Mouse (Mus musculus) CH12.LX (cell line): Measurements from ENCODE around the gene Hsd11b2. TPM values are rescaled to one million over a fixed set of nuclear protein-coding genes. Genes with fewer than 3 reads are reported as not detected.

ENCODE experiments used
- DNase-seq: peaks from one replicate; pipeline ENCODE4 v3.0.0-alpha.2; 2013; ENCODE audit errors: extremely low read depth
- H3K27ac ChIP-seq: 2 replicates; pipeline ENCODE4 v1.5.1; 2012; ENCODE audit warnings: low read depth, mild to moderate bottlenecking, control low read depth, moderate library complexity; ENCODE audit not compliant: insufficient read depth
- H3K27me3 ChIP-seq: replicated peaks from 2 replicates; pipeline ENCODE3; 2012; ENCODE audit warnings: inconsistent platforms
- H3K36me3 ChIP-seq, 2 experiments: replicated peaks in 1 of 2; 2 replicates each; pipeline versions ENCODE3 to v1.6.1; 2012; ENCODE audit warnings: inconsistent platforms in 1 of 2, low read length in 1 of 2, mild to moderate bottlenecking in 1 of 2, mixed read lengths in 1 of 2, moderate library complexity in 1 of 2; ENCODE audit not compliant: control insufficient read depth in 1 of 2, insufficient read depth in 1 of 2
- H3K4me1 ChIP-seq, 2 experiments: 2 replicates each; pipeline ENCODE4 v1.6.1; 2012; ENCODE audit warnings: inconsistent platforms in 1 of 2, moderate library complexity in 1 of 2; ENCODE audit not compliant: insufficient read depth in 2 of 2, control insufficient read depth in 1 of 2
- H3K4me2 ChIP-seq: 2 replicates; pipeline ENCODE4 v1.6.1; 2012; ENCODE audit warnings: low read depth, mild to moderate bottlenecking, control low read depth; ENCODE audit not compliant: poor library complexity, insufficient read depth, severe bottlenecking
- H3K4me3 ChIP-seq, 3 experiments: fragments of 150-350 bp in 1 of 3; sonication (generic) in 1 of 3; replicated peaks in 1 of 3; 2 replicates each; pipeline versions ENCODE3 to v1.5.1; 2011 to 2012; ENCODE audit warnings: low read depth in 2 of 3, low read length in 2 of 3, mild to moderate bottlenecking in 2 of 3, moderate library complexity in 2 of 3, control low read depth in 1 of 3, improper control_type of control experiment in 1 of 3, inconsistent platforms in 1 of 3, mixed read lengths in 1 of 3; ENCODE audit not compliant: poor library complexity in 1 of 3
- H3K79me2 ChIP-seq: replicated peaks from 2 replicates; pipeline ENCODE4 v1.6.1; 2012; ENCODE audit warnings: mild to moderate bottlenecking, moderate library complexity; ENCODE audit not compliant: control insufficient read depth, poor library complexity, insufficient read depth, severe bottlenecking; ENCODE audit errors: extremely low read depth
- H3K9ac ChIP-seq: 2 replicates; pipeline ENCODE4 v1.6.1; 2012; ENCODE audit warnings: low read depth, mild to moderate bottlenecking, control low read depth, moderate library complexity; ENCODE audit not compliant: insufficient read depth
- H3K9me3 ChIP-seq: replicated peaks from 2 replicates; pipeline ENCODE3; 2012; ENCODE audit warnings: low read length, inconsistent platforms, mixed read lengths
- ETS1 ChIP-seq: conservative IDR thresholded peaks from 2 replicates; pipeline ENCODE4 v1.6.1; 2012; ENCODE audit warnings: low read depth, mild to moderate bottlenecking, inconsistent platforms, low read length, improper control_type of control experiment, moderate library complexity
- JUN ChIP-seq: IDR thresholded peaks from 2 replicates; pipeline ENCODE4 v1.6.1; 2011; ENCODE audit warnings: low read depth, mild to moderate bottlenecking, low read length, improper control_type of control experiment, moderate library complexity; ENCODE audit not compliant: insufficient read depth
- KAT2A ChIP-seq: IDR thresholded peaks from 2 replicates; pipeline ENCODE4 v1.6.1; 2012; ENCODE audit warnings: low read length, improper control_type of control experiment, inconsistent platforms; ENCODE audit not compliant: insufficient replicate concordance
- MAX ChIP-seq: IDR thresholded peaks from 2 replicates; pipeline ENCODE4 v1.6.1; 2011; ENCODE audit warnings: low read length, improper control_type of control experiment
- MEF2A ChIP-seq: IDR thresholded peaks from 2 replicates; pipeline ENCODE4 v1.6.1; 2014; ENCODE audit warnings: low read depth, mild to moderate bottlenecking, inconsistent platforms, low read length, improper control_type of control experiment, borderline replicate concordance
- MYC ChIP-seq: IDR thresholded peaks from 2 replicates; pipeline ENCODE4 v1.6.1; 2011; ENCODE audit warnings: low read depth, mild to moderate bottlenecking, improper control_type of control experiment, low read length
- NRF1 ChIP-seq: IDR thresholded peaks from 2 replicates; pipeline ENCODE4 v1.6.1; 2014; ENCODE audit warnings: low read depth, mild to moderate bottlenecking, inconsistent platforms, low read length, improper control_type of control experiment, moderate library complexity
- POLR2A ChIP-seq: IDR thresholded peaks from 2 replicates; pipeline ENCODE4 v1.6.1; 2011; ENCODE audit warnings: low read depth, mild to moderate bottlenecking, improper control_type of control experiment, low read length
- RAD21 ChIP-seq: IDR thresholded peaks from 2 replicates; pipeline ENCODE4 v1.6.1; 2011; ENCODE audit warnings: low read depth, mild to moderate bottlenecking, low read length, improper control_type of control experiment, moderate library complexity
- SIN3A ChIP-seq: IDR thresholded peaks from 2 replicates; pipeline ENCODE4 v1.6.1; 2012; ENCODE audit warnings: low read length, improper control_type of control experiment, inconsistent platforms
- TBP ChIP-seq: conservative IDR thresholded peaks from 2 replicates; pipeline ENCODE4 v1.6.1; 2011; ENCODE audit warnings: low read depth, low read length, improper control_type of control experiment
- ZC3H11A ChIP-seq: IDR thresholded peaks from 2 replicates; pipeline ENCODE4 v1.6.1; 2012; ENCODE audit warnings: low read depth, mild to moderate bottlenecking, inconsistent platforms, low read length, improper control_type of control experiment
- ZKSCAN1 ChIP-seq: IDR thresholded peaks from 2 replicates; pipeline ENCODE4 v1.6.1; 2012; ENCODE audit warnings: low read depth, inconsistent platforms, low read length, improper control_type of control experiment, borderline replicate concordance
- ZMIZ1 ChIP-seq: IDR thresholded peaks from 2 replicates; pipeline ENCODE4 v1.6.1; 2012; ENCODE audit warnings: low read depth, mild to moderate bottlenecking, inconsistent platforms, low read length, improper control_type of control experiment
- dilution Hi-C: fragments of 300-500 bp; cut with MboI; formaldehyde crosslinking; loops from 2 replicates; pipeline ENCODE4 v1.14.3; 2020; ENCODE audit warnings: low sequenced_read_pairs; ENCODE audit not compliant: extremely low pct_unique_long_range_greater_than_20kb, extremely low pct_ligation_motif_present
- in situ Hi-C: fragments of 300-500 bp; cut with MboI; formaldehyde crosslinking; loops from 3 replicates; pipeline ENCODE4 v1.14.3; 2019; ENCODE audit warnings: low sequenced_read_pairs, low pct_ligation_motif_present, low pct_unique_long_range_greater_than_20kb, mixed read lengths
- polyA plus RNA-seq: library from polyadenylated mRNA; unstranded; fragments of >175 nt; gene quantifications from 2 replicates; pipeline ENCODE4 v1.2.1, GENCODE M21; 2012; ENCODE audit warnings: low read depth; ENCODE audit not compliant: insufficient read length
- total RNA-seq, 2 experiments: library from RNA; depleted of rRNA; stranded (reverse); fragments of 300-350 nt in 1 of 2; fragments of >200 nt in 1 of 2; gene quantifications; 2 replicates each; pipeline ENCODE4 v1.2.3; 2012 to 2014

Hsd11b2 gene
- total and polyA plus RNA-seq, 3 experiments: not detected

DNA sequence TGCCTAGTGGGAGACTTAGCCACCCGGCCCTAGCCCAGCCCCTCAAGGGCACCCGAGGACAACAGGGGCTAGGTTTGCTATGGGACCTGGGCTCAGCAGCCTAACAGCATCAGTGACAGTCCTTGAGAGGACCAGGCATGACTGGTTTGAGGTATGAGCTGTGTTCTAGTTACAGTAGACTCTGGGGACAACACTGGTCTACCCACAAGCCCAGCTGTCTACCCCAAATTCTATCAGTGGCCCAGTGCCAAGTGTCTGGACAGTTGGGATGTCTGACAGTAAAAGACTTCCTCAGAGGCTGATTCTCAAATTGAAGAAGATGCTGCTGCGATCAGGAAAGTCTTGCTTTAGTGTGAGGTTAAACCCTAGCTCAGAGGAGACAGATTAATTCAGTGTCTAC, 26.7 kb downstream of the Hsd11b2 start:
- H3K4me2 ChIP-seq: no peak overlapping the region
- in situ Hi-C loops: loop anchor here (5.0 kb wide), 1 partner anchor 33 kb away; no protein-coding TSS in a partner anchor

DNA sequence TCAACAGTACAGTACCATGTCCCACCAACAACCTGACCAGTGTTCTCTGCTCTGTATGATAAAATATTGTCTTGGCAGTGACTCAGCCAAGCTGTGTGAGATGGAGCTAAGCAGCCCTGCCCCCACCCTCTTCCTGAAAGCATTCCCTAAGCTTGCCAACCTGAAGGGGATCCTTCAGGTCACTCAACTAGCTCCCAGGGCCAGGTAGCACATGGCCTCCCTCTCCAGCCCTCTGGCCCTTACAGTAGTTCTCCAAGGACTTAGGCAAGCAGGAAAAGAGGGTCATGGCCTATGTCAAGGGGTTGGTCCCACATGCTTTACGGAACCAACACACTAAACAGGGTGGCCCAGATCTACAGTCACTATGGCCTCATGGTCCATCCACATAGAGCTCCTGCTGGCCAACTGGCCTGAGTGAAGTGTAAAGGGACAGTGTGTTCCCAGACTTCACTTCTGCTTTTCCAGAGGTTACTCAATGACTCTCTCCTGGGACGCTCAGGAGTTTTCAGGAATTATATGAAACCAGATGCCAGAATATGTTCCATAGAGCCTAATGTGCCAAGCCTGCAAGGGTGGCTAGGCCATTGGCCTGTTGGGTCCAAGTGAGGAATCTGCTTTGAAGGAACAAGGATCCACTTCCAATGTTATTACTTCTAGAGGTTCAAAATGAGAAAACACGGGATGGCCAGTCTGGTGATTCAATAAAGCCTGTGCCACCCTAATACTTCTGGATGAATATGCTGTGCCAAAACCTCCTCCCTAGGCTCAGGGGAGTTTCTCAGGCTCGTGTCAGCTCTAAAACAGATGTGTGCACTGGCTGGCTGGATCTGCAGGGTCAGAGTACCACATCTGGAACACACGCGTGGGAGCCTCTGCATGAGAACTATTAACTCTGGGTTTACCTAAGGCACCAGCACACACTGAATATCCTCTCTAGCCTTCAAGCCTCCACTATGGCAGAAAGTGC, 28.1 kb downstream of the Hsd11b2 start:
- Histone ChIP-seq H3K27ac (no peak overlapping the region), H3K36me3 (peaks cover 0 to 31% of the 10 kb centered on the region in 2 experiments), H3K4me2 (no peak overlapping the region), H3K4me1 (peaks cover 0 to 43% of the 10 kb centered on the region in 2 experiments; a peak in 2 of 4 replicates), H3K79me2 (no peaks in the 10 kb centered on the region; the same call in 1 of the 2 replicates), H3K4me3 (no peak overlapping the region), H3K27me3 (no peaks in the 10 kb centered on the region), H3K9ac (no peak overlapping the region), H3K9me3 (no peaks in the 10 kb centered on the region)
- DNase-seq: no peak
- dilution Hi-C loops: no loop called here
- no peak for TF ChIP-seq SIN3A
- TF ChIP-seq ZKSCAN1: no peak
- no peak for TF ChIP-seq RAD21
- no peak for TF ChIP-seq POLR2A
- TF ChIP-seq JUN: no peak
- no peak for TF ChIP-seq KAT2A
- no peak for TF ChIP-seq MYC
- TF ChIP-seq MEF2A: no peak
- no peak for TF ChIP-seq ETS1
- TF ChIP-seq TBP: no peak
- TF ChIP-seq ZC3H11A: no peak
- no peak for TF ChIP-seq MAX
- no peak for TF ChIP-seq ZMIZ1
- in situ Hi-C loops: loop anchor here (5.0 kb wide), 1 partner anchor 34 kb away; no protein-coding TSS in a partner anchor

More for the DNA sequence above, 26.7 kb downstream of the Hsd11b2 start:
- Histone ChIP-seq H3K27me3 (no peaks in the 10 kb centered on the region), H3K27ac (no peak overlapping the region), H3K9me3 (no peaks in the 10 kb centered on the region), H3K79me2 (no peaks in the 10 kb centered on the region; the same call in 1 of the 2 replicates), H3K9ac (no peak overlapping the region), H3K4me3 (no peak overlapping the region), H3K4me1 (peaks cover 0 to 43% of the 10 kb centered on the region in 2 experiments; a peak in 2 of 4 replicates), H3K36me3 (peaks cover 0 to 28% of the 10 kb centered on the region in 2 experiments)
- TF ChIP-seq NRF1: no peak
- no peak for TF ChIP-seq MYC
- no peak for TF ChIP-seq MAX
- dilution Hi-C loops: no loop called here
- DNase-seq: no peak
